Mouse (Mus musculus): ENCODE results near the gene Ddit4. TPM values are rescaled to one million over a fixed set of nuclear protein-coding genes. Genes with fewer than 3 reads are reported as not detected.

The Ddit4 gene
- polyA plus RNA-seq, 1 experiment from 2014 or later: 58.7 TPM

DNA sequence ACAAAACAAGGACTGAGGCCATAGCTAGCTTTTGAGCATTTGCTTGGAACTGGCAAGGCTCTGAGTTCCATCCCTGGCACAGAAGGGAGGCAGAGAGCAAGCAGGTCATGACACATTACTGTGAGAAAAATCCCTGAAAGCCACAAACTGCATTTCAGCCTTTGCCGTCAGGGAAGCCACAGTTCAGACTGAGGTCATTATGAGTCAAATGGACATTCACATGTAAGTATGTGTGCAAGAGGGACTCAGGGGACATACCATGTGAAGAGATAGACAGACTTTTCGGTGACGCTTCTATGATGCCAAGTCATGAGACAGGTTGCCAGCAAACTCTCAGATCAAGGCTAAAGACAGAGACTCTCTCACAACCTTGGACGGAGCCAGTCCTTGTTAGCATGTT lies 33.5 kb downstream of the Ddit4 start:
- DNase-seq (ENCODE audit: low spot score): no peak
- no peaks in the 10 kb centered on the region for H3K9me3 ChIP-seq (replicated peaks)
- peaks cover 76% of the 10 kb centered on the region for H3K4me1 ChIP-seq
- H3K27me3 ChIP-seq (ENCODE audit: low read depth, poor library complexity, severe bottlenecking): no peaks in the 10 kb centered on the region
- peak overlapping the region; percentile 6; the same call in 1 of the 2 replicates for H3K27ac ChIP-seq
- 92% methylated on average over 4 of the region's 4 CpGs for WGBS
- H3K4me3 ChIP-seq: no peak overlapping the region
- H3K36me3 ChIP-seq: no peaks in the 10 kb centered on the region

DNA sequence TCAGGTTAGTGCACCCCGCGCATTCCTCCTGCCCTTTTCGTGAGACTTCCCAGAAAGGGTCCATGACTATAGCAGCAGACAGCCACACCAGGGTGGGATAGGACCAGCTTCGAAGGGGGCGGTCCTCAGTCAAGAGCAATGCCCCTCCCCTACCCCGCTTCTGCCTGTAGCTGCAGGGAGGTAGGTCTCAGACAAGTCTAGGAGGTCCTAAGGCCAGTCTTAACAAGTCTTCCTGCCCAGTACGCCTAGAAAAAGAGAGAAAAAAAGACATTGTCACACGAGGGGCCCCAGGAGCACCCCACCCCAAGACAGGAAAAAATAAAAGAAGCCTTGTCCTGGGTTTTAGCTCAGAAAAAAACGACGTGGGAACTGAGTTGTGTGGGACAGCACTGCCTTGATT lies 35.0 kb downstream of the Ddit4 start:
- Histone ChIP-seq H3K4me3 (peak overlapping the region; percentile 46), H3K27me3 (ENCODE audit: low read depth, poor library complexity, severe bottlenecking) (no peaks in the 10 kb centered on the region), H3K27ac (peak overlapping the region; percentile 91), H3K4me1 (peaks cover 76% of the 10 kb centered on the region), H3K9me3 (replicated peaks) (no peaks in the 10 kb centered on the region), H3K36me3 (no peaks in the 10 kb centered on the region)
- peak; percentile 72 for DNase-seq (ENCODE audit: low spot score)
- WGBS: 2% methylated on average over 10 of the region's 10 CpGs

DNA sequence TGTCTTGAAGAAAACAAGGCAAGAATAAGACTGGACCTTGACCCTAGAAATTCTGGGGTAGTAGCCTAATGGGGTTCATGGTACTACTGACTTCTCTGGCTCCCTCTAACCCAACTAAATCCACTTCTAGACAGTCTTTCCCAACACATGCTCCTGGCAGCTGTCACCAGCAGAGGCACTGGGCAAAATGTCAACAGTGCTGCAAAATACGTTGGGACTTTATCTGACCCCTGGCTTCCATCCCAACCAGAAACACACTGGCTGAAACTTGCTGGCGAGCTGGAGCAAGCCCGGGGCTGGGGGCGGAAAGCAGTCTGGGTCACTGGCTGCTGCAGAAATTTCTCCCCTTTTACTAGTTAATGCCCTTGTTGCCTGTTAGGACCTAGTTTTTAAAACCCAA lies 35.5 kb downstream of the Ddit4 start:
- Histone ChIP-seq H3K27me3 (ENCODE audit: low read depth, poor library complexity, severe bottlenecking) (no peaks in the 10 kb centered on the region), H3K4me3 (peak overlapping the region; percentile 46), H3K27ac (peak overlapping the region; percentile 91), H3K9me3 (replicated peaks) (no peaks in the 10 kb centered on the region), H3K4me1 (peaks cover 76% of the 10 kb centered on the region), H3K36me3 (no peaks in the 10 kb centered on the region)
- WGBS: 4% methylated on average over 4 of the region's 4 CpGs
- DNase-seq (ENCODE audit: low spot score): no peak

DNA sequence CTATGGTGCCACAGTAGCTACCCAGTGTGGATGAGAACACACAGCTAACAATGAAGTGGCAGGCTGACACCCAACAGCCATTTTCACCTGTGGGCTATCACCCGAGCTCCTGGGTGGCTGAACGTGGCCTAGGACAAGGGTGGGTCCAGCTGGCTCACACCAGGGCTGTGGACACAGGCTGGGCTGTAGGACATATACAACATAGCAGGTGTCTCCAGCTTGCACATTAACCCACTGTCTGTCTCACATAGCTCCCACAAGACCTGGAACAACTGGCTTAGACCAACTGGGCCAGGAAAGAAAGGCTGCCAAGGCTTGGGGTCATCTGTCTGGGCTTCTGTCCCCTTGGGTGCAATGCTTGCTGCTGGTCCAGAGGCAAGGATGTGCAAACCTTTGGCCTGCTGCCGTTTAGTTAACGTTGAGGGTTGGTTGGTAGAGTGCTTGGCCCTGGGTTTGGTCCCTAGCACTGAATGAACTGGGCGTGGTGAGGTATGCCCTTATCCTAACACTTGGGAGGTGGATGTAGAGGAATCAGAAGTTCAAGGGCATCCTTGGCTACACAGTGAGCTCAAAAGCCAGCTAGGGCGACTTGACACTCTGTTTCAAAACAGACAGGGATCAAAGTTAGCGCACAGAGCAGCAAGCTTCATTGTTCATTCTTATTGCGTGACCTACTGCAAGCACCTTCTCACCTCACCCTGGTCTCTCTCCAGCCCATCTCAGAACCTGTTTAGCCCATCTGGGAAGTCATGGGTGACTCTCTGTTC lies 36.3 kb downstream of the Ddit4 start:
- peak overlapping the region; percentile 91 for H3K27ac ChIP-seq
- no peak overlapping the region for H3K4me3 ChIP-seq
- 89% methylated on average over 8 of the region's 8 CpGs for WGBS

DNA sequence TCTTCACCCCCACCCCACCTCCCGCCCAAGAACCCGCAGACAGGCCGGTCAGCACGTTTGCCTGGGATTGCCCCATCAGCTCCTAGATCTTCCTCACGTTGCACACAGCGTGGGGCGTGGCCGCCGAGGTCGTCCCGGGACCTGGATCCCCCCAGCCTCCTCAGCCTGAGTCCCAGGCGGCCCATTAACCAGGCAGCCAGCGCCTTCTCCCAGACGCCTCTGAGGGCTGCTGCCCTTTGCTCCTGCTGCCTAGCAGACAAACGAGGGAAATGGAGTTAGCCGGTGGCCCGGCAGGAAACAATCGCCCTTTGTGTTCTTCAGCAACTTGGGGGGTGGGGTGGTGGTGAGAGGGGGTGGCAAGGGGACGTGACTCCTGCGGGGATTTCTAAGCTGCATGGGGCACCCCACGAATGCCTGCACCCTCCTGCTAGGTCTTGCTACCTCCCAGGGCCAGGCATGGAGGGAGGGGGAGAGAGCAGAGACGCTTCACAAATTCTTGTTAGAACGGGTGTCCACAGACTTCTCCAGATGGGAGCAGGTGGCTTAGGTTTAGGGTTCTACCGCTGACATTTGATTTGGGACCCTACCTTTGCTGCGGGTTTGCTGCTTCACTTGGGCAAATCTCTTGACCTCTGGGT lies 40.0 kb downstream of the Ddit4 start:
- H3K27me3 ChIP-seq (ENCODE audit: low read depth, poor library complexity, severe bottlenecking): no peaks in the 10 kb centered on the region
- peak overlapping the region; percentile 37 for H3K4me3 ChIP-seq
- DNase-seq (ENCODE audit: low spot score): peak; percentile 72

More for the DNA sequence above, 36.3 kb downstream of the Ddit4 start:
- DNase-seq (ENCODE audit: low spot score): no peak
- H3K36me3 ChIP-seq: no peaks in the 10 kb centered on the region
- no peaks in the 10 kb centered on the region for H3K9me3 ChIP-seq (replicated peaks)
- H3K4me1 ChIP-seq: peaks cover 76% of the 10 kb centered on the region
- no peaks in the 10 kb centered on the region for H3K27me3 ChIP-seq (ENCODE audit: low read depth, poor library complexity, severe bottlenecking)

DNA sequence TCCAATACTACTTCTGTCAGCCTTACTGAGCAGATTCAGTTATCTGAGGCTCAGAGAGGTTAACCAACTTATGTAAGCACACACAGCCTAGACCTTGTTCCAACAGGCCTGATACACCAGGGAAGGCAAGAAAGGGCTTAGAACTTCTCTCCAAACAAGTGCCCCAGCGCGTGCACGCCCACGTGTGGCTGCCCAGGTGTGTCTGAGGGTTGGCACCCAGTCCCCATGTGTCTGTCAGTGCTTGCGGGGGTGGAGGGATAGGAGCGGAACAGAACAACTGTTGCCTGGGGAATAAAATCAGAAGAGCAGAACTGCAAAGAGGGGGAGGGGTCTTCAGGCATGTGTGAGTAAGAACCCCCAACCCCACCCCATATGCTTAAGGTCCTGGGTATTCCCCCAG lies 40.5 kb downstream of the Ddit4 start:
- Histone ChIP-seq H3K4me1 (peaks cover 79% of the 10 kb centered on the region), H3K27ac (peak overlapping the region; percentile 90), H3K36me3 (no peaks in the 10 kb centered on the region), H3K4me3 (peak overlapping the region; percentile 37), H3K27me3 (ENCODE audit: low read depth, poor library complexity, severe bottlenecking) (no peaks in the 10 kb centered on the region), H3K9me3 (replicated peaks) (no peaks in the 10 kb centered on the region)
- WGBS: 24% methylated on average over 6 of the region's 6 CpGs
- no peak for DNase-seq (ENCODE audit: low spot score)

More for the DNA sequence above, 40.0 kb downstream of the Ddit4 start:
- H3K36me3 ChIP-seq: no peaks in the 10 kb centered on the region
- no peaks in the 10 kb centered on the region for H3K9me3 ChIP-seq (replicated peaks)
- peak overlapping the region; percentile 90 for H3K27ac ChIP-seq
- WGBS: 2% methylated on average over 25 of the region's 25 CpGs
- peaks cover 85% of the 10 kb centered on the region for H3K4me1 ChIP-seq

DNA sequence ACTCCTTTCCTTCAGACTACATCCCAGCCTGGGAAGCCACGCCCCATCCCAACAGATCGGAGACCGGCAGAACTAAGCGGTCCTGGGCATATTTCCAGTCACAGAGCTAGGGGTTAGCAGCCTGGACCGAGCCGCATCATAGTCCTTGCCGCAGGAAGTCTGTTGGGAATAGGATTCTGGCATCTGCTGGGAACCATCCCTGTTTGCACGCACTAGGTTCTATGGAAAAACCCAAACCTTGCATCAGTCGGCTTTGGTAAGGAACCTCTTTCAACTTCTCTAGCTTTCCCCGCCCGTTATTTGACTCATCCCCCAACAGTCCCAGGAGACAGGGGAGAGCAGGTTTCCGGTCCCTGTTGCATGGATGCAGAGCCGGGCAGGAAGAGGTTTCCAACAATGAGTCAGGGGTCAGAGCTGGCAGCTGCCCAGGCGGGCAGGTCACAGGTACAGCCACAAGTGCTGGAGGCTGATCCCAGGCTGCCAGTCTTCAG lies 42.2 kb downstream of the Ddit4 start:
- H3K4me3 ChIP-seq: peak overlapping the region; percentile 23
- H3K4me1 ChIP-seq: peaks cover 67% of the 10 kb centered on the region
- peak overlapping the region; percentile 87 for H3K27ac ChIP-seq
- WGBS: 11% methylated on average over 14 of the region's 14 CpGs
- H3K27me3 ChIP-seq (ENCODE audit: low read depth, poor library complexity, severe bottlenecking): no peaks in the 10 kb centered on the region
- no peak for DNase-seq (ENCODE audit: low spot score)
- H3K9me3 ChIP-seq (replicated peaks): no peaks in the 10 kb centered on the region
- H3K36me3 ChIP-seq: no peaks in the 10 kb centered on the region

DNA sequence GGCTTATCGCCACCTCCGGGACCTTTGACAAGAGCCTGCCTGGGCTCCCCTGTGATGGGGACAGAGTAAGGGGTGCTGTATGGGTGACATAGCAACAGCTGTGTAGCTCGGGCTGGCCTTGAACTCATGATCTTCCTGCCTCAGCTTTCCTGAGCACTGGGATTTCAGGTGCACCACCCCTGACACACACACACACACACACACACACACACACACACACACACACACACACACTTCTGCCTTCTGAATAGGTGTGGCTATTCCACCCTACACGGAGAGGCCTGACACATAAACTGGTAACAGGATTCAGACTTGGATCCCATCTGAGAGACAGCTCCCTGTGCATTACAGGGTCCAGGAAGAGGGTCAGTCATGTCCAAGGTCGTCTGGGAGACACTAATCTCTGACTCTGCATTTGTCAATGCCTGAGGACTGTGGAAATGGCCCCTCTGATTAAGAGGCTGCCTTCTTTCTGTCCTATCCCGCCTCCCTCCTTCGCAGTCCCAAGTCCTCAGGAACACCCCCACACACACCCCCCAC lies 42.8 kb downstream of the Ddit4 start:
- 56% methylated on average over 7 of the region's 7 CpGs for WGBS
- peaks cover 68% of the 10 kb centered on the region for H3K4me1 ChIP-seq
- no peaks in the 10 kb centered on the region for H3K27me3 ChIP-seq (ENCODE audit: low read depth, poor library complexity, severe bottlenecking)
- H3K36me3 ChIP-seq: no peaks in the 10 kb centered on the region
- H3K27ac ChIP-seq: peak overlapping the region; percentile 87
- H3K9me3 ChIP-seq (replicated peaks): no peaks in the 10 kb centered on the region
- H3K4me3 ChIP-seq: 0 out of 2 replicates have a peak overlapping the region, but pooled peaks have one; percentile 23
- DNase-seq (ENCODE audit: low spot score): no peak

DNA sequence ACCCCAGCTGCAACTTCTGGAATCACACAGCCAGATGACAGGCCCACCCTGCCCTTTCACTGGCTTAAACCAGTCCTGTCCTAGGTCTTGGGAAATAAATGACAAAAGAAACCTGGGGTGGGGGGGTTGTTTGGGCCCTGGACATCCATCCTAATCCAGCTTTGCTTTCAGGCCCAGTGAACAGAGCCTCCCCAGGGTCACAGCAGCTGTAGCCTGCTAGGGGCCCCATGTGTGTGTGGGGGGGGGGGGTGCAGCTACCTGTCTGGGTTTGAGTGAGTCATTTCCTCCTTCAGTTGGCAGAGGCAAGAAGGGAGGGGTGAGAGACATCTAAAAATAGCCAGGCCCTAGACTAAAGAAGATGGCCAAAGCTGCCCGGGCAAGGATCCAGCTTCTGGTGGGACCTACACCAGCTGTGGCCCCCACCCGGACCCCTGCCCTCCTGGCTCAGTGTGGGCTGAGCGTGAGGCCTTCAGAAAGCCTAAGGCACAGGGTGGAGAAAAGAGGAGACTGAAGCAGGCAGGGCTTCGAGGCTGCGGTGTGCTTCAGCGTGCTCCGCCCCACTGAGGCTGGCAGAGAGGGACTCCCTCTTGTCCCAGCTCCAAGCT lies 43.8 kb downstream of the Ddit4 start:
- 53% methylated on average over 7 of the region's 7 CpGs for WGBS
- Histone ChIP-seq H3K27me3 (ENCODE audit: low read depth, poor library complexity, severe bottlenecking) (no peaks in the 10 kb centered on the region), H3K36me3 (no peaks in the 10 kb centered on the region), H3K4me1 (peaks cover 70% of the 10 kb centered on the region), H3K27ac (peak overlapping the region; percentile 87), H3K4me3 (no peak overlapping the region), H3K9me3 (replicated peaks) (no peaks in the 10 kb centered on the region)
- DNase-seq (ENCODE audit: low spot score): no peak

DNA sequence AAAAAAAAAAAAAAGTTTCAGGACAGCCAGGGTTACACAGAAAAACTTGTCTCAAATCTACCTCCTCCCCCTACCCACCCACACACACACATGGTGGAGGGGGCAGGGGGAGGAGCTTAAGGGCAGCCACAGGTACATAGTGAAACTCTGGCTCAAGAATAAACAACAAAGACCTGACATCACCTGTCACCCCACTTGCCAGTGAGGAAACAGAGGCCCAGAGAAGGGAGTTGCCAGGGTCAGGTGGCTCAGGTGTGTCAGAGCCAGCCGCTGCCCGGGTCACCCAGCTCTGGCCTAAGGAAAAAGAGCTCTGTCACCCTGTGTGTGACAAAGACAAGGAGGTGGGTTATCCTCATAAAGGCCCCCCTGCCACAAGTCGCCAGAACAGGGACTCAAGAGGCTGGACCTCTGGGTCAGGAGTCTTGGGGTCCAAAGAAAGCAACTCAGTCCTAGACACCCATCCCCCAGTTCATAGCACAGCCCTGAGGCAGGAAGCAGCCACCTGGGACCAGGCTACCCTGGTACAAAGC lies 44.5 kb downstream of the Ddit4 start:
- Histone ChIP-seq H3K4me1 (peaks cover 70% of the 10 kb centered on the region), H3K4me3 (no peak overlapping the region), H3K9me3 (replicated peaks) (no peaks in the 10 kb centered on the region), H3K27me3 (ENCODE audit: low read depth, poor library complexity, severe bottlenecking) (no peaks in the 10 kb centered on the region), H3K27ac (peak overlapping the region; percentile 87), H3K36me3 (no peaks in the 10 kb centered on the region)
- DNase-seq (ENCODE audit: low spot score): no peak
- 71% methylated on average over 3 of the region's 3 CpGs for WGBS

DNA sequence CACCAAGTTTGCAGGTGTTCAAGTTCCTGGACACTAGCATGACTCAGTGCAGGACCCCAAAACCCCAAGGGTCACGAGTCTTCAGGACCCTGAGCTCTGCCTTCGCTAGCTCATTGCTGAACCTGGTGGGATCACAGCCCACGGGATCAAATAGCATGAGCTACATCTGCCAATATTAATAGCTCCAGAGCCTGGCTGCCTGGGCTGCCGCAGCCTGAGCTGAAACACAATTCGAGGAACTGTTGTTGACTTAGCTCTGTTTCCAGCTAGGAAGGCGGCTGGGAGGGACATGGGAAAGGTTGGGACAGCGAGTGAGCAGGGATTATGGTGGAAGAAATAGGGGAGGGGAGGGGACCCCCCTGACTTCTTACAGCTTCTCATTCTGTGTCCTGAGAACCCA lies 48.5 kb downstream of the Ddit4 start:
- no peaks in the 10 kb centered on the region for H3K9me3 ChIP-seq (replicated peaks)
- H3K36me3 ChIP-seq: peaks cover 6% of the 10 kb centered on the region
- H3K27me3 ChIP-seq (ENCODE audit: low read depth, poor library complexity, severe bottlenecking): no peaks in the 10 kb centered on the region
- DNase-seq (ENCODE audit: low spot score): no peak
- peak overlapping the region; percentile 87 for H3K27ac ChIP-seq
- WGBS: 67% methylated on average over 7 of the region's 7 CpGs
- H3K4me3 ChIP-seq: no peak overlapping the region
- H3K4me1 ChIP-seq: peaks cover 70% of the 10 kb centered on the region

DNA sequence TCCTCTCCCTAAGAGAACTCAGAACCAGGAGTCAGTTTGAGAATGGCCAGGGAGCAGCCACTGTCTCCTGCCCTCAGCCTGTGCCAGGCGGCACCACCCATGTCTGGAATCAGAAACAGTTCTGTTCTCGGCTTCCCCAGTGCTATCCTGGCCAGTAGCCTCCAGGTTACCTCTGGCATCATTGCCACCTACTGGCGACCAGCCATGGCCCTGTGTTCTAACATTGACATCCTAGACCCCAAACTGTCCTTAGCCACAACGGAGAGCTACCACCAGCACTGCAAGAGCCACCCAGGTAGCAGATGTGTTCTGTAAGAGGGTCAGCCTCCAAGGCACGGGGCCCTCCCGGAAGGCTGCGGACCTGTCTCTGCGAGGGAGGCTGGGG lies 49.0 kb downstream of the Ddit4 start:
- H3K9me3 ChIP-seq (replicated peaks): no peaks in the 10 kb centered on the region
- peak overlapping the region; percentile 87 for H3K27ac ChIP-seq
- no peaks in the 10 kb centered on the region for H3K27me3 ChIP-seq (ENCODE audit: low read depth, poor library complexity, severe bottlenecking)
- DNase-seq (ENCODE audit: low spot score): no peak
- peaks cover 69% of the 10 kb centered on the region for H3K4me1 ChIP-seq
- 63% methylated on average over 8 of the region's 8 CpGs for WGBS
- peaks cover 9% of the 10 kb centered on the region for H3K36me3 ChIP-seq
- H3K4me3 ChIP-seq: no peak overlapping the region

Measured in limb, embryonic 10.5 days (tissue).